Mouse (Mus musculus): ENCODE measurements around the gene Snx20.
"Not testable (repeated sequence)": the region's sequence is repeated elsewhere in the genome, so short reads cannot be mapped to it uniquely, and the experiment has no call there.

Gene Snx20

GRCm38 (mm10) chr8:88635474-88636397 is at the start of gene Snx20:
Snx20 (minus strand) TSS chr8:88636128.
- DNase-seq, result no peak

DNA sequence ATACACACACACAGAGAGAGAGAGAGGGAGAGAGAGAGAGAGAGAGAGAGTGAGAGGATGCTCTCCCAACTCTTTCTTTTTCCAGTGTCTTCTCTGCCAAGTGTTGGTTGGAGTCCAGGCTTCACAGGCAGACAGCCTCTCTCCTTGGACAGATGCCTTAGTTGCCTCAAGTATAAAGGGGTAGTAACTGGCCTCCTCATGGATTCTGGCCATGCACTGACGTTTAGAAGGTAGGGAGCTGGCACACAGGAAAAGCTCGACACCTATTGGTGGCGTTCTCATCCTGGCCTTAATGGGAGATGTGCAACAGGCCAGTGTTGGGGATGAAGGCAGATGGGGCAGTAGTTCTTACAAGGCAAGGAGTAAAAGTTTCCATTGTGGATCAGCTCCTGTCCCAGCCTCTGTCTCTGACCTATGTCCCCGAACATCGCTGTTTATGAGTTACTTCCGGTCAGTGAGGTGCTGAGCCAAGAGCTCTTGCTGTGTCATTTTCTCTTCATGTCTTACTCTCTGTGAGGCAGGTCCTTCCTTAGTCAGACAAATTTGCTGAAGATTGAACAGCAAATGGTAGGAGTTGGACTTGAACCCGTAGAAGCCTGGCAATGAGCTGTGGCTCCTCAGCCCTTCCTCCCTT is 47.8 kb upstream of the Snx20 start:
- DNase-seq, result no peak

DNA sequence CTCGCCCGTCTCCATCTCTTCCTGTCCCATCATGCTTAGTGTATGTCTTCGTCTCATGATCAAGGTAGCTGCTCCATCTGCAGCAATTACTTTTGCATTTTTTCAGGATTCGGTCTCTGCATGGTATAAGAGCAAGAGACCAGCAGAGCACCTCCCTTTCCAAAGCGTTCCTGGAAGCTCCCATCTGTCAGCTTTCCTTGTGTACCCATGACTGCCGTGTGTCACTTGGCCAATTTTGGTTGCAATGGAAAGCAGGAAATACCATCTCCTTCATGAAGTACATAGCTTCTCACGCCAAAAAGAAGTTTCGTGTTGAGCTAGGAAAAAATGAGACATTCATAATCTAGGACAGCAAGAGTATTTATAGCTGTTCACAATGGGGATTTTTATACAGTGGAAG is 45.1 kb upstream of the Snx20 start:
- DNase-seq, result no peak

GRCm38 (mm10) chr8:88680566-88680965 is 44.6 kb upstream of the Snx20 start:
- no peak for DNase-seq

DNA sequence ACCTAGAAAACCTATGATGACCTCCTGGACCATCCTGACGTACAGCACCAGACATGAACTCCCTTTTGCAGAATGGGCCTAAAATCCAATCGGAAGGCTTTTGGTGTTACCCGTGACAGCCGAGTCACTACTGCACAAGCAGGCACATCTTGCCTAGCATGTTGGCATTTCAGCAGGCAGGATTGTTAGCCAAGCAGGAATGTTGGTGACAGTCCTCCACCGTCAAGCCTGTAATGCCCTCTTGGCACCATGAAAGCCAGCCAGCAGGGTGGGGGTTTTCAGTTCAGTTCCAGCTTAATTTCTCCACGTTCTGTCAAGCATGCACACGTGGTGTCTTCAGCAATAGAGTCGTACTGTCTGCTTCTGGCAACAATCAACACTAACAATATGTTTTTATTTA is 41.1 kb upstream of the Snx20 start:
- no peak for DNase-seq

DNA sequence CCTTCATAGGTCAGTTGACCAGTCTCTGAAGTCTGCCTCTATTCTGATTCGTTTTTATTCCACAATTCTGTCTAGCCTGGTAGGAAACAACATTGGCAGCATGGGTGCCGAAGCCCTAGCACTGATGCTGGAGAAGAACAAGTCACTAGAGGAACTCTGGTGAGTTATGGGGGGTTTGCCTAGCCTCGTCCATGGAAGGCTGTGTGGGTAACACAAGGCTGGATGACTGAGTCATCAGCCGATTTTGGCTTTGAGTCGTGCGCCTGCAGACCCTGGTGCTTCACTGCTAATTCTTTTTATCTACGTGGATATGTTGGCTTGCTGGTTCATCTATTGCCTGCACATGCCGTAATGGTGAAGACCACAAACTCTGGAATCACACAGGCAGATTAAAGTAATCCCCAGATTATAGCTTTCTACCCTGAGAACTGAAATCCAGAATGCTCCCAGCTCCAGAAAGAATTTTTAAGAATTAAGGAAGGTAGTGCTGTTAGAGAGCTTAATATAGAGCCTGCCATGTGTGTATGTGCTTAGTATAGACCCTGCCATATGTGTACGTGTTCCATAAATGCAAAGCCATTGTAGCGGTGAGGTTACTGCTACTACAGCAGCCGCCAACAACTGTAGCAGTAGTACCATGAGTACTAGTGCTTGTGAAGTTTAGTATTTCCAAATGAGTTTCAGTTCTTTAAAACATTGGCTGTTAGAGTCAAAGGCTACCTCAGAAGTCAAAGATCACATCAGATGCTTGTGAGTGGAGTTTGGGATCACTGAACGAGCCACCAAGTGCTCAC is 39.6 kb upstream of the Snx20 start:
- DNase-seq, result no peak

DNA sequence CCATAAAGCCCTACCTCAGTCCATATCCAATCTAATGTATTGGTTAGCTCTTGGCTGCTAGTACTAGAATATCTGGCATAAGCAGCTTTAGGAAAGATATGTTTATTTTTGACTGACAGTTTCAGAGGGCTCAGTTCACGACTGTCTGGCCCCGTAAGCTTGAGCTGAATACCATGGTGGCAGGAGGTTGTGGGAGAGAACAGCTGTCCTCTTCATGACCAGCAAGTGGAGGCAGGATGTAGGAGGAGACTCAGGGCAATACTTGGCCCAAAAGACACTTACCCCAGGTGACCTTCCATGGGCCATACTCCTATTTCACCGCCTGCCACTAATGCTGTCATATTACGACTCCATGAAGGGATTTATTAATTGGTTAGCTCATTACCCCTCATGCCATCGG is 37.9 kb upstream of the Snx20 start:
- no peak for DNase-seq

- no peak for DNase-seq
Measured at GRCm38 (mm10) chr8:88671575-88671974, 35.6 kb upstream of the Snx20 start.

DNA sequence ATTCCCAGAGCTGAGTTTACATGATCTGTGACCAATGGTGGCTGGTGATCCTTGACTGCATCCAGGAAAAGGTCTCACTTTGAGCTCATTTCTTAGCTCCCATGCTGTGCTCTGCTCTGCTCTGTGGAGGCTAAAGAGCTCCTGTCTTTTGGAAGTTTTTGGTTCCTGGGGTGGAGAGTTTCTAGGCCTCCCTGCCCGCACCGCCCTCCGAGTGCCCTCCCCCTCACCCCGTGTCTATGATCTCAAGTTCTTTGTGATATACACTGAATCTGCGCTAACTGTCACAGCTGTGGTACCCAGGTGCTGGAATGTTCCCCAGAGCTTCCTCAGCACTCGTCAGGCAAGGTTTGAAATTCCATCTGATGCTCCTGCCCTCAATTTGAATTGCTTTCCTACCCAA is 34.9 kb upstream of the Snx20 start:
- no peak for DNase-seq

DNA sequence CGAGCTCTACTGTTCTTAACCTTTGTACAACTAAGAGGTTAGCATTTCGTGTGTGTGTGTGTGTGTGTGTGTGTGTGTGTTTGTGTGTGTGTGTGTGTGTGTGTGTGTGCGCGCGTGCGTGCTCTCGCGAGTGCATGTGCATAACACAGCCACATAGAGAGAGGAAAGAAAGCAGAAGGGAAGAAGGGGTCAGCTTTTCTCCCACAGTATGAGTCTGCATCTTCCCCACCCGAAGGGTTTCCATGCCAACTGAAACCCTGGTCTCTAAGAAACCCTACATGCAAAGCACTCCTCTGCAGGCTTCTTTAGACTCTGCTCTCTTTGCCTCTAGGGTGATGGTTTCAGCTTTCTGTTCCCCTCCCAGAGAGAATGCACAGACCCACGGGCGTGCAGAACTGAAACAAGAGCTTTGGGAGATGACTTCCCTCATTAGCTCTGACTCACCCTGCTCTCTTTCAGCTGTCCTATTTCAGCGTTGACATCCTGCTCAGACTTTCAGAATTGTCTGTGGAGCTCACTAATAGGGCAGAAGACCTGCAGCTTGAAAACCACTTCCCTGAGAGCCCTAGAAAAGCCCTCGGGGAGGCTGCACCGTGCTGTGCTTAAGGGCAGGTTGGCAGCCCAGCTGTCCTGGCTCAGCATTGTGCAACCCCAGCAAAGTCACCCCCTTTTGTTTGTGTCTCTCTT is 32.6 kb upstream of the Snx20 start:
- DNase-seq, result no peak

- no peak for DNase-seq
Measured at GRCm38 (mm10) chr8:88666435-88666834, 30.5 kb upstream of the Snx20 start.

DNA sequence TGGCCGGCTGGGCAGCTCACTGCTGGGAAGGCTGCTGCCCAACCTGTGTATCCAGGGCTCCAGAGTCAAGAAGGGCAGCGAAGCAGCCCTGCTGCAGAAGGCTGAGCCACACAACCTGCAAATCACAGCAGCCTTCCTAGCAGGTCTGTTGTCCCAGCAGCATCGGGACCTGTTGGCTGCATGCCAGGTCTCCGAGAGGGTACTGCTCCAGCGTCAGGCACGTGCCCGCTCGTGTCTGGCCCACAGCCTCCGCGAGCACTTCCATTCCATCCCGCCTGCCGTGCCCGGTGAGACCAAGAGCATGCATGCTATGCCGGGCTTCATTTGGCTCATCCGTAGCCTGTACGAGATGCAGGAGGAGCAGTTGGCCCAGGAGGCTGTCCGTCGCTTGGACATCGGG is 29.0 kb upstream of the Snx20 start:
- DNase-seq, result peak; percentile 63

GRCm38 (mm10) chr8:88664121-88664520 is 28.2 kb upstream of the Snx20 start:
- no peak for DNase-seq

- no peak for DNase-seq
Measured at GRCm38 (mm10) chr8:88662401-88662821, 26.5 kb upstream of the Snx20 start.

- no peak for DNase-seq
Measured at GRCm38 (mm10) chr8:88659873-88660272, 23.9 kb upstream of the Snx20 start.

- DNase-seq, result no peak
Measured at GRCm38 (mm10) chr8:88655334-88655733, 19.4 kb upstream of the Snx20 start.

- DNase-seq, result not testable (repeated sequence)
Measured at GRCm38 (mm10) chr8:88651122-88651521, 15.2 kb upstream of the Snx20 start.

- DNase-seq, result no peak
Measured at GRCm38 (mm10) chr8:88650016-88650708, 14.2 kb upstream of the Snx20 start.

- no peak for DNase-seq
Measured at GRCm38 (mm10) chr8:88648322-88648721, 12.4 kb upstream of the Snx20 start.

- DNase-seq, result peak; percentile 33
Measured at GRCm38 (mm10) chr8:88646837-88647778, 11.2 kb upstream of the Snx20 start, which contains the start of gene Nod2. Nod2 (plus strand) TSS chr8:88647315.

Data from cerebellum, adult 11 months (tissue).